Mouse (Mus musculus) activated CD4-positive, CD25-positive, alpha-beta regulatory T cell, adult 9 weeks (primary cell): ENCODE results near the gene Rusc2. TPM values are rescaled to one million over a fixed set of nuclear protein-coding genes. Genes with fewer than 3 reads are reported as not detected.

Experiments used
- polyA plus RNA-seq: library from polyadenylated mRNA; unstranded; fragments of 100-300 nt; shearing (Covaris generic); gene quantifications from one replicate; pipeline ENCODE4 v1.2.1, GENCODE M21; 2017

The Rusc2 gene
- not detected for polyA plus RNA-seq

DNA sequence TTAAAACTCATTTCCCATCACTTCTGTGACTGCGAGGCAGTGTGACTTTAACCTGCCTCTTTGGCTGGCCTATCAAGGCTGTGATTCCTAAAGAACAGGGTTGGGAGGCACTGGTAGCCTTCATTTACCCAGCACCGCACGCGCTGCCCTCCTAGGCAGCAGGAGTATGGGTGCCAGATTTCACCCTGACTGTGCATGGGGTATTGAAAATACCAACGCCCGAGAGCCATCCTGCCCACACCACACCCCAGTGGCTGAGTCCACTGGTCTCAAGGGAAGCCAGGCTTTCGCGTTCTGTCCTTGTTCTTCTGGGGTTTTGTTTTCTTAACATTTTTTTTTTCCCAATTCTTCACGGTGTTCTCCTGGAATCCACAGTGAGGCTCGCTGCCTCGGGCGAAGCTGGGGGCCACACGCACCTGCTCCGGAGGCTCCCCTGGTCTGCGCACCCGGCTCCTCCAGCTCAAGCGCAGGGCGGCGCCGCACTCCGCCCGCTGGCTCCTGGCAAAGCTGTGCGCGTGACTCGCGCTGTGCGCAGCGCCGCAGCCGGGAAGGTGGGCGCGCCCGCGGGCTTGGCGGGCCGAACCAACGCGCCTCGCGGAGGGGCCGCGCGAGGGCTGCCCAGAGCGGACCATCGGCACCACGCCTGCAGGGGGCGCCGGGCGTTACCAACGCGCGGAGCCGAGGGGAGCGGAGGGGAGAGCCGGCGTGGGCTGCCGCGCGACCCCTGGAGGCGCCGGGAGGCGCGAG lies at the start of gene Rusc2:
TSS of gene Rusc2 (plus strand) at position 572 of the 747 bp plus-strand sequence.

DNA sequence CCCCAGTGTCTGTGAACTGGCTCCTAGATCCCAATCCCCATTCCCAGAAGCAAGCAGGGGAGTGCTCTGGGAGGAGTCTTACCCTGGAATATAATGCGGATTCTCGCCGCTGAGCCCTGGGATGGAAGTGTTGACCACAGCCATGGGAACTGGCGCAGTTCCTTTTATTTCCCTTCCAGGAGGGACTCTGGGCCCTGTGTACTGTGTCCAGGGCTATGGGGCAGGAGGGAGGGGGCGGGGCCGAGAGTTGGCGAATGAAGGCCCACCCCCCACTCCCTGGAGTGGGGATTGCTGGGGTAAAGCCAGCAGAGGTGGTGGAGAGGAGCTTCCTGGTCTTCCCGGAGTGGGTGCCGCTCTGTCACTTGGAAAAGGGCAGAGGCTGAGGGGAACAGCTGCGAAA lies 47.2 kb downstream of the Rusc2 start, which contains the start of gene Fam166b:
TSS of gene Fam166b (minus strand) at position 189 of the 400 bp plus-strand sequence.

DNA sequence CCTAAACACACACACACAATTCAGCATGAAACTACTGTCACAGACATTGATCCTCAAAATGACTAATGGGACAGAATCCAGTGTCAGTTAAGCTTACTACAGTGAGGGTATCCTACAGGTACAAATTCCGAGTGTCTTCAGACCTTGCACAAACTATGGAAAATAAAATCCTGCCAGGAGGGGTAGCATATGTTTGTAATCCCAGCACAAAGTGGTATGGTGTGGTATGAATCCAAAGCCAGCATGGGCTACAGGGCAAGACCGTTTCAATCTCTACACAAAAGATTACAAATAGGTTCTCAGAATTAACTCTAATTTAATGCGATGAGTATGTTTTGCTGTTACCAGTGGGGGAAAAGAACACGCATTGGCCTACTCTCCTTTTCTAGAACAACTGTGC lies 59.9 kb downstream of the Rusc2 start, which contains the start of gene Tesk1:
TSS of gene Tesk1 (plus strand) at position 301 of the 400 bp plus-strand sequence.

DNA sequence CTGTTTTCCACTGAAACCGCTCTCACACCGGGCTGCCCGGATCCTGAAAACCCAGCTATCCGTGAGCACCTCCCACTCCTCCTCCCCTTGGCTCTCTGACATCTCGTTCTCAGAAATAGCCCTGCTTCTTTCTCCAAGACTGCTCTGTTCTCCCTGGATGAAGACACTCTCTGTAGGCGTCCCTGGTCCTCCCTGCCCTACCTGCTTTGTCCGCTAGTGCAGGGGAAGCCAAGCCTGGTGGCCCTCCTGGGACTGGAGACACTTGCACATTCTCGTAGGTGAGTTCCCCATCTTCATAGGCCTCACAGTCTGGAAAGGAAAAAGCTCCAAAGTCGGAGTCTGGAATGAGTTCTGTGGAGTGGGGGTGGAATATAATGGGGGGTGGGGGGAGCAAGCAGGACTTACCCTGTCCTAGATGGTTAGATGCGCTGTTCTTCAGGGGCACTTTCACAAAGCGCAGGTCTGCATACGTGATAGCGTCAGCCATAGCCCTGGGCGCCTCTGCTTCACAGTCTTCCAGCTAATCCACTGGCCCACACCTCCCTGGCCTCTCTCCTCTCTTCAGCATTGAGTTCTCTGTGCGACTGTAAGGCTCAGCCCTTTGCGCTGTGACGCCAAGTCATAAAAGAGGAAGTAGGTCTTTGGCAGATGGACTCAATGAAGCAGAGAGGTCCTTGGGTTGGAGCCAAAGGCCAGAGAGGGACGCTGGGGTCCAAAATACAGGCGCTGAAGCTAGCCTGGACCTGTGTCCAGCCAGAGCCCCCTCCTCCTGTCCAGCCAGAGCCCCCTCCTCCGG lies 72.5 kb downstream of the Rusc2 start, which contains the start of gene Cd72:
TSS of gene Cd72 (minus strand) at position 588 of the 796 bp plus-strand sequence.

Other genes with a start within 250 kb of the Rusc2 start
- 0.07 TPM for gene Atp8b5, start 114.8 kb upstream of the Rusc2 start, polyA plus RNA-seq
- gene Fam166b, start 47.2 kb downstream of the Rusc2 start, polyA plus RNA-seq = not detected
- 0.48 TPM for gene Tesk1, start 60.0 kb downstream of the Rusc2 start, polyA plus RNA-seq
- gene Cd72, start 72.6 kb downstream of the Rusc2 start, polyA plus RNA-seq = 54.1 TPM
- 146 TPM for gene Sit1, start 101.8 kb downstream of the Rusc2 start, polyA plus RNA-seq
- gene Ccdc107, start 110.9 kb downstream of the Rusc2 start, polyA plus RNA-seq = 75.3 TPM
- 4.9 TPM for gene Arhgef39, start 117.7 kb downstream of the Rusc2 start, polyA plus RNA-seq
- gene Car9, start 125.0 kb downstream of the Rusc2 start, polyA plus RNA-seq = 0.90 TPM
- not detected for gene Tpm2, start 141.8 kb downstream of the Rusc2 start, polyA plus RNA-seq
- 86.8 TPM for gene Creb3, start 180.4 kb downstream of the Rusc2 start, polyA plus RNA-seq
- 436 TPM for gene Tln1, start 180.7 kb downstream of the Rusc2 start, polyA plus RNA-seq
- 24.1 TPM for gene Rgp1, start 196.7 kb downstream of the Rusc2 start, polyA plus RNA-seq
- 27.6 TPM for gene Gba2, start 196.9 kb downstream of the Rusc2 start, polyA plus RNA-seq
- gene Msmp, start 202.5 kb downstream of the Rusc2 start, polyA plus RNA-seq = 3.2 TPM
- not detected for gene Npr2, start 250.0 kb downstream of the Rusc2 start, polyA plus RNA-seq